Mouse (Mus musculus) T-helper 1 cell (primary cell): ENCODE data around the gene Elovl6.

Experiments
- in situ Hi-C: fragments of 300-600 bp; cut with MboI, MseI; formaldehyde crosslinking; loops from one replicate; pipeline ENCODE4 v1.15.1; 2025; ENCODE audit warnings: high pct_unique_total_duplicates

Elovl6 gene

DNA sequence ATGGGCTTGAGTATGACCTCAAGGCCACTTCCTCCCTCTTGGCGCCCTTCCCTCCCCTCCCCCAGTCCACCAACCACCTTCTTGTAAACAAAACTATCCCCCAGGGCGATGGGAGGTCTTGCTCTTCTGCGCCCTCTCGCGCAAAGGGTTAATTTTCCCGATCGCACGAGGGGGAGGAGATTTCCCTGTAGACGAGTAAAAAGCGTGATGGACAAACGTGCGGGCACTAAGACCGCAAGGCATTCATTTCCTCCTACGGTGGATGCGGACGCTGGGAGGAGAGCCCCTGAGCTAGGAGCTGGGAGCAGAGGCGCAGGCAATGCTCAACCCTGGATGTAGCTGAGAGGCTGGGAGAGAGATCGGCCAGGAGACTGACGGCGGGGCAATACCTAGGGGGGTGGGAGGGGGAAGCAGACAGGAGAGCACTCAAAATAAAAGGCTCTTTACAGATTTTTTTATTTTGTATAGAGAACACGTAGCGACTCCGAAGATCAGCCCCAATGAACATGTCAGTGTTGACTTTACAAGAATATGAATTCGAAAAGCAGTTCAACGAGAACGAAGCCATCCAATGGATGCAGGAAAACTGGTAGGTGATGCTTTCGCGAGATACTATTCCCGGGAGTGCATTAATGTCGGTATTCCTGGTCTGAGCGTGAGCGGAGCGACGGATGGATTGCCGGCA, at the start of gene Elovl6:
Elovl6 (plus strand) TSS at position 176 of the 685 bp plus-strand sequence.
- in situ Hi-C loops: loop anchor here (10.0 kb wide), 1 partner anchor 228 kb away; no protein-coding TSS in a partner anchor

DNA sequence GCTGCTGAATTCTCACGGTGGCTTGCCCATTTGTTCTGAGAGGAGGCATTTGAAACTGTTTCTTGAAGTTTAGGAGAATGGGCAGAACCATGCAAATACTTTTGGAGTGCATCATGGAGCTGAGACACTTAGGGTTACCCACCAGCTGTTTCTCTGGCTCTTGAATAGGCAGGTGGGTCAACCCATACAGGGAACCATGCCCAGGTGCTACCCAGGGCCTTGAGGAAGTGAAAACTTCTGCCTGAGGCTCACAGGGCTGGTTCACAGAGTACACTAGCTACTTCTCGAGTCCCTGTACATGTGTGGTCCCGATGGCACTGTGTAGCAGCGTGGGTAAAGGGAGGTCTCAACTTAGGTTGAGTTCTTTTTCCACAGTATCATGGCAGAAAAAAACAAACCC, 43.4 kb upstream of the Elovl6 start:
- in situ Hi-C loops: no loop called here

DNA sequence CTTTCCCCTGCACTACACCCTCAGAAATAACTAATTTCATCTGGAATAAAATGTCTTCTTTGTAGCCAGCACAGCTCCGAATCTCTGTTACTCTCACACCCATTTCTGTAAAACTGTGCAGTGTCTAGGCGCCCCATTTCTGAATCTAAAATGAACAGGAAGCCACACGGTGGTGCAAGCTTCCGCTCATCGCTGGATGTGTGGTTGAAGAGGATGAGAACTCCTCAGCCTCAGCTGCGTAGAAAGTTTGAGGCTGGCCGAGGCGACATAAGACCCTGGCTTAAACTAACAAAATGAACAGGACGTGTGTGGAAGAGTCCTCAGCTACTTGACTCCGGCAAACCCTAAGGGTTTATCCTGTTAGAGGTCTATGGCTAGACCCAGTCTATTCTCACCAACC, 38.0 kb upstream of the Elovl6 start:
- in situ Hi-C loops: no loop called here

DNA sequence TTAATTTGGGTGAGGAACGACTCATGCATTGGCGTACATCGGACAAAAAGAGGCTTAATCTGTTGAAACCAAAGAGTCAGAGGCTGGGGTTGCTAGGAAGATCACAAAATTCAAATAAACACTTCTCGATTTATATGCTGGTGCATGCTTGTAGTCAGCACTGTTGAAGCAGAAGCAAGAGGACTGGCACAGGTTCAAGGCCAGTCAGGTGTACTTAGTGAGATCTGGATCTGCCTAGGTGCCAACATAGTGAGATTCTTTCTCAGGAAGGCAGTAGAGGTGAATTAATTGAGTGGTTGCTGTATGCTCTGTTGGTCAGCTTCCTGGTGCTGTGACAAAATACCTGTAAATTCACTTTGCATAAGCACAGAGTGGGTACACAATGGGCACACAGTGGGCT, 37.4 kb upstream of the Elovl6 start:
- in situ Hi-C loops: no loop called here

DNA sequence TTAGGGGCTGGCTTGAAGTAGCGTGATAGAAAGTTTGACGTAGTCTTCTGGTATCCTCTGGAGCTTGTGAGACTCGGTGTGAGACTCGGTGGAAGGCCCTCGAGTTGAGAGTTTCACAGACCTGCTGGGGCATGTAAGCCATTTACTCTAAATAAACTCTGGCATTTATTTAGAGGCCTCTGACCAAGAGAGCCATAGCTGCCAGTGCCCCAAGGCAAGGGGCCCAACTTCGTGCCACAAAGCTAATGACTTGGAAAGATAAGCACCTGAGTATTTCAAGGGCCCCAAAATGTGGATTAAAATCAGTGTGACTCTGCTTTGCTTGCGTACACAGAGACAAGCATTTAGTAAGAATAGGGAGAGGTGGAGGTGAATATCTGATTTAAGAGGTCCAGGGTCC, 28.4 kb upstream of the Elovl6 start:
- in situ Hi-C loops: no loop called here

DNA sequence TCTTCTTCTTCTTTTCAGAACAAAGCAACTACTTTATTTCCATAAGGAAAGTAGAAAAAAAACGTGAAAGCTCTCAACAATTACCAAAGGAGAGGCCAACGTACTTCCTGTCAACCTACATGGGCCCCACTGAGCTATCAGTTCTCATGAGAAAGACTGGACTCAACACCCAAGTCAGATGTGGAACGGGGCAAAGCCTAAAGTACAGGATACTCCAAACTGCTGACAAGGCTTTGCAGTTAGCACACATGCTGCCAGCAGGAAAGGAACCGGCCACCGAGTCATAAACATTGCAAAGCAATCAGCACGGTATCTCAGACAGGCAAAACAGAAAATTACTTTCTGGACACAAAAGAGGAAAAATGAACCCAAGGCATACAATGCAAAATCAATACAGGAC, 27.2 kb upstream of the Elovl6 start:
- in situ Hi-C loops: no loop called here

DNA sequence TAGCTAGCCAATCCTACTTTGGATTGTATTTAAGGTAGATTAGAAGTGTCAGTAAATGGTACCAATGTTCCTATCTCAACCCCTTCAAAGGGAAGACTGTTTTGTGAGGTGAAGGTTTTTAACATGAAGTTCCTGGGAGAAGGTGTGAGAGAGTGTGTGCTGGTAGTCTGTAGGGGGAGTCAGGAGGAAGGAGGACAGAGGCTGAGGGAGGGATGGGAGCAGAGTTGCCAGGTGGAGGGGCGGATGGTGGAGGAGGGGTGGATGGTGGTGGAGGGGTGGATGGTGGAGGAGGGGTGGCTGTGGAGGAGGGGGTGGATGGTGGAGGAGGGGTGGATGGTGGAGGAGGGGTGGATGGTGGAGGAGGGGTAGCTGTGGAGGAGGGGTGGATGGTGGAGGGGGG, 24.4 kb upstream of the Elovl6 start:
- in situ Hi-C loops: no loop called here

DNA sequence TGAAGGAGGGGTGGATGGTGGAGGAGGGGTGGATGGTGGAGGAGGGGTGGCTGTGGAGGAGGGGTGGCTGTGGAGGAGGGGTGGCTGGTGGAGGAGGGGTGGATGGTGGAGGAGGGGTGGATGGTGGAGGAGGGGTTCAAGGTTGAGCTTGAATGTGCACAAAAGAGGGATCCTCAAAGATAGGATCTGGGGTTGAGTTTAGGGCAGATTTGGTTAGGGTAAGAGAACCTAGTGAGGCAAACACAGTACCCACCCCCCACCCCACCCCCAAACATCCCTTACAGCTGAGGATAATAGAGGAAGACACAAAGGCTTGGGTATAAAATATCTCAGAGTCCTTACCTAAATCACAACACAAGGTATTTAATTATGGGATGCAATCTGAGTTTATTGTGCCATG, 23.6 kb upstream of the Elovl6 start:
- in situ Hi-C loops: no loop called here

DNA sequence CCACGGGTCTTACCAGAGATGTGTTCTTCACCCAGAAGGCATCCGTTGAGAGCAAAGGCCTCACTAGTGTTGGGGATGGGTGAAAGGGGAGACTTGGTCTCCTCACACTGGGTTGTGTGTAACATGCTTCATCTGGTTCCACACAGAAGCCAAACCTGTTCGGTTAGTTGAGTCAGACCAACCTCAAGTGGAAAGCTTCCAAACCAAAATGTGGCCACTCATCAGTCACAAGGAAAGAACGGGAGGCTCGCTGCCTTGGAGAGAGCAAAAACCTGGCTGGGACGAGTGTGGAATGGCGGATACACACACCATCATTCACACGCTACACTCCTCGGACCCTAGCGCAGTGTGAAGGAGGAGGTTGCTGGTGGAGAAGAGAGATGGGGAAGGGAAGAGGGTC, 22.4 kb upstream of the Elovl6 start:
- in situ Hi-C loops: loop anchor here (5.0 kb wide), 1 partner anchor 68 kb away; no protein-coding TSS in a partner anchor

DNA sequence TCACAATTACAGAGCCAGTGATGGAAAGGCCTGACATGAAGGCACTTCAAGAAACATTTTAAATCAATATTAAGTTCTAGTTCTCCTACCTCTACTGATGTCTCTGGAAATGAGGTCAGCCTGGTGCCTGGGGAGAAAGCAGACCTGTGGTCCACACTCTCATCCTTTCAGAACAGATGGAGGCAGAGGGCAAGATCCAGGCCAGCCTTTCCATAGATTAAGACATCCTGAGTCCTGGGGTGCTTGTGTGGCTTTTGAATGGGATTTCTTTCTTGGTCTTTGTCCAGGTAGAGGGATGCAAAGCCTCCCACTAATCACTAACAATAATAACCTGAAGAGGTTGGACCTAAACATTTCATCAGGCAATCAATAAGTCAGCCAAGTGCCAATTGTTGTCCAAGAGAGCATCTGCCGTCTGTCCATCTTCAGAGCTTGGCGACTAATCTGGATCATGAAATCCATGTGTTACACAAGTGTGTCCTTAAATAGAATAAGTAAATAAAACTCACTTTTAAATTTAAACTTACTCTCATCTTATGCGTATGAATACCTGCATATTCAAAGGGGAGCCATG, 16.2 kb upstream of the Elovl6 start:
- in situ Hi-C loops: loop anchor here (5.0 kb wide), 1 partner anchor 89 kb away; no protein-coding TSS in a partner anchor

DNA sequence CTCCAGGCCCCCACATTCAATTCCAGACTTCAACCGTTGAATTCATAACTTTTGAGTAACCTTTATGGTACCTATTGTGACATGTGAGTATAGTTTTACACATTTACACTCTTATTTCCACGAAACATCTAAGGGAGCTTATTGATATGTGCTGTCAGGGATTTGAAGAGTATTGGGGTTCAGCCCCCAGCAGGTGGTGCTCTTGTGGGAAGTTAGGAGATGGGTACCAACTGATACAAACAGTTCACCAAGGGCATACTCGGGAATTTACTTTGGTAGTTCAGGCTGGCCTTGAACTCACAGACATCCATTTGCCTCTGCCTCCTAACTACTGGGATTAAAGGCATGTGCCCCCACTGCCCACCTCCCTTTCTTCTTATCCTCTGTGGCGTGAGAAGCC, 11.7 kb upstream of the Elovl6 start:
- in situ Hi-C loops: no loop called here

DNA sequence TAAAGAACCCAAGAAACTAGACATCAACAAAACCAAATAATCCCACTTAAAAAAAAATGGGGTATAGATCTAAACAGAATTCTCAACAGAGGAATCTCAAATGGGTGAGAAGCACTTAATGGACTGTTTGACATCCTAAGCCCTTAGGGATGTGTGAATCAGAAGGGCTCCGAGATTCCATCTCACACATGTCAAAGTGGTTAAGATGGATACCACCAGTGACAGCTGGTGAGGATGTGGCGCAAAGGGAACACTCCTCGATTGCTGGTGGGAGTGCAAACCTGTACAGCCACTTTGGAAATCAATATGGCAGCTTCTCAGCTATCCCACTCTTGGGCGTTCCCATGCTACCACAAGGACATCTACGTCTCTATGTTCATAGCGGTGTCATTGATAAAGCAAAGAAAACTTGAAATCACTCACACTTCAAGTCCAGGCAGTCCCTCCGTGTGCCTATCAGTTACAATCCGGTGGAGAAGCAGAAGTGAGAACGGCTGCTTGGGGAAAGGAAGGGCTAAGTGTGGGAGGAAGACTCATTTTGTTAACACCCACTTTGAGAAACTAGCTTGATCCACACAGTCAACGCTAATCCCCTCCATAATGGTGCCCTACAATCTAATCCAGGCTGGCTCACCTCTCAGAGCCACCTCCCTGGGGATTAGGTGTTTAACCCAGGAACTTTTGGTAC, 8.6 kb upstream of the Elovl6 start:
- in situ Hi-C loops: no loop called here

DNA sequence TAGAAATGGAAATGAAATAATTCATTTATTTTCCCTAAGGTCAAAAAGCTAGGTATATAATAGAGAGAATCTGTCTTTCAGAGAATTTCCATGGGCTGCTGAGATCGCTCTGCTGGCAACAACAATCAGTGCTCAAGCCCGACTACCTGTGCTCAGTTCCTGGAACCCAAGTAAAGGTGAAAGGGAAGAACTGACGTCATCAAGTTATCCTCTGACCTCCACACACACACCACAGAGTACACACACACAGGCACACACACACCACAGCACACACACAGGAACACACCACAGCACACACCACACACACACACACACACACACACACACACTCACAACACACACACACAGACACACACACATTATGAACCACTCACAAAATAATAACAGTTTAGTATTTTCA, 5.1 kb upstream of the Elovl6 start:
- in situ Hi-C loops: no loop called here

DNA sequence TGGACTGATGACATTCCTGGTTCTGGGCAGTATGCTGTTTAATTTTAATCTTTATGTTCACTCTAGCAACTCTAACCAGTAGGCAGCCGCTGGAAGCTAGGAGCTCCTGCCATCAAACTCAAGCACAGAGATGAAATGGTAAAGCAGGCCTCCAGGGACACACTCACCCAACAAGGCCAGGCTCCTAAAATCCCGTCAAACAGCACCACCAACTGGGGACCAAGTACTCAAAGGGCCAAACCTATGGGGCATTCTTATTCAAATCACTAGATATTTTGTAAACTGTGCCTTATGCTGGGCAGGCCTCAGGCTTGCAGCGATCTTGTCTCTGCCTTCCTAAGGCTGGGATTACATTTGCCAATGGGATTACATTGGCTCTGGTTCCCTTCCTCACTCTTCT, 2.8 kb upstream of the Elovl6 start:
- in situ Hi-C loops: no loop called here

DNA sequence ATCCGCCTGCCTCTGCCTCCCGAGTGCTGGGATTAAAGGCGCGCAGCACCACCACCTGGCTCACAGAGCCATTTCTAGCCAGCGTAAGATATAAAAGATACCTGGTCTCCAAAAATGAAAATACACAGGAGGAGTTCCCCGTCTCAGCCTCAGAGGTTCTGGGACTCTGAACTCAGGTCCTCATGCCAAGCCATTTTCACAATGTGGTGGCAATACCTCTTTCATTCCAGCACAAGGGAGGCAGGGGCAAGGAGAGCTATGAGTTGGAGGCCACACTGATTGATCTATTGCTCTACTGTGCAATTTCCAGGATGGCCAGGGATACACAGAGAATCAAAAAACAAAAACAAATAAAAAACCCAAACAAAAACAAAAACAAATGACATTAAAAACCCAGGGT, 1.7 kb upstream of the Elovl6 start:
- in situ Hi-C loops: loop anchor here (10.0 kb wide), 1 partner anchor 226 kb away; no protein-coding TSS in a partner anchor

DNA sequence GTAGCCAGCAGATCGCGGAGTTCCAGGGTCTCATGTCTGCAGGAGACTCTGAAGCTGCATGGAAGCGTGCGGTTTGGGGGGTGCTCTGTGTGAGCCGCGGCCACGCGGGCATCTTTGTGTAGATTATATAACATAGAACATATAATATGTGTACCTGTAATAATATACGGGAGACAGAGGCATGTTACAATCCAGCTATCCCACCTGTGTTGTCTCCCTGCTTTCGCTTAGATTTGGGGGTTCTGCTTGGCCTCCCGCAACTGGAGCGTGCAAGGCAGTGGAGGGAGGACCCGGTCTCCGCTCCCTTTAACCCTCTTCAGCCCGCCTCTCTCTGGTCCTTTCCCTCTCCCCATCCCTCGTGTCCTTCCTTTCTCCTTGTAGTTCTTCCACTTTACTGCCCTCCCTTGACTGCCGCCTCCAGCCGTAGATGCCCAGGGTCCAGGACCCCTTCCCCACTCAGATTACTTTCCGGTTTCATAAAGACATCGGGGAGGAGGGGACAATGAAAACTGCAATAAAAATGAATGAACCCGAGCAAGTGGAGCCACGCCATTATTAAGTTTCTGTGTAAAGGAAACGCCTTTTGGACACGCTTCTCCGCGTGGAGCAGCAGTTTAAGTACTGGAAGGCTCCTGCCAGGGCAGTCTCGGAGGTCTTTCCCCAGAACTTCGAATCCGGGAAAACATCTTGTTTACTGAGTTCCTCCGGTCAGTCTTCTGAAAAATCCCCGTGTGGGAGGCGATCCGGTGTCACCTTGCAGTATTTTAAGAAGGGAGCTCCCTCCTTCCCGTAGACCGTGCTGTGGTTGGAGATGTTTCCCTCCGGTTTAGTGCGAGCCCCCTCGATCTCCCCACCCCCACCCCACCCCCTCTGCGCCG, 949 bp downstream of the Elovl6 start:
- in situ Hi-C loops: loop anchor here (10.0 kb wide), 1 partner anchor 228 kb away; no protein-coding TSS in a partner anchor

DNA sequence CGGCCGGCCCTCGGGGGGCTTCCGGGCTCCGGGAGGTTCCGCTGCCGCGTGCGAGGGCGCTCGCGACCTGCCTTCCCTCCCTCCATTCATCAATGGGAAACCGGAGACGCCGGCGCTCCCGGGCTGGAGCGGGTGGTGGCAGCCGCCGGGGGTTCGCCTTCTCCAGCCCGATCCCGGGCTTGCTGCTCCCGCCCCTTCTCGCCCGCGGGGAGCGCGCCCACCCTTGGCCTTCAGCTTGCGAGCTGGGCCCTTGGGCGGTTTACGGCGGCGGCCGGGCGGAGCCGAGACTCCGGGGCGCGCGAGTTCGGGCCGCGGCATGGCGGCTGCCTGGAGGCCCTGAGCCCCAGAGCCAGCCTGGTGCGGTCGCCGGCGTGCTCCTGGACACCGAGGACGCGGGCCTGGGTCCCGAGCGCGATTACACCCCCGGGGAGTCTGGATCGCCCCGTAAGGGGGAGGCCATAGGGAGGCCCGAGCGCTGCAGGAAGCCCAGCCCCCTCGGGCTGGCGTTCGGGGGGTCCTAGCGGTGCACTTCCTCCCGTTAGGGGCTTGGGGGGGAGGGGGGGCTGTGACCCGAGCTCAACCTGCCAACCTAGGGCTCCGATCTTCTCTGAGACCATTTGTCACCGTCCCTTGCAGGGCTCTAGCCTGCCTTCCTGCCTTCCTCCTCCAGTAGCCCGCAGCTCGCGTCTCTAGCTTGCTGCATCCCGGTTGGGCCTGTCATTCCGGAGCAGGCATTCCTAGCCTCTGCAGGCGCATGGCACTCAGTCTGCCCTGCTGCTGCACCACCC, 1.8 kb downstream of the Elovl6 start:
- in situ Hi-C loops: loop anchor here (10.0 kb wide), 1 partner anchor 229 kb away; no protein-coding TSS in a partner anchor

DNA sequence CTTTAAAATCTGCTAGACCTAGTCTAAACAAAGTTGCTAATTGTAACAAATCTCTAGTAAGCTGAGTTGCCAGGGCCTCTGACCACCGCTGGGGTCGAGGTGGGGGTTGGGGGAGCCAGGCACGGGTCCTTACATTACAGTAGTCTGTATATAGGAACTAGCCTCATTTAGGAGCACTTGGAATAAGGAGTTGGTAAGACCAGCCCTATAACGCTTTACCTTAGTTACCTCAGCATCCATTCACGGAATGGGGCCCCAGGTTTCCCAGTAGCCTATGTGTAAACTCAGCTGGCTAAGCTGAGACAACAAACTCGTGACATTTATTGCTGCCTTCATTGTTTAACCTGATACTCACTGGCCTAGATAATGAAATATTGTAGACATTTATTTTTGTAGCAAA, 3.3 kb downstream of the Elovl6 start:
- in situ Hi-C loops: loop anchor here (10.0 kb wide), 1 partner anchor 231 kb away; no protein-coding TSS in a partner anchor

DNA sequence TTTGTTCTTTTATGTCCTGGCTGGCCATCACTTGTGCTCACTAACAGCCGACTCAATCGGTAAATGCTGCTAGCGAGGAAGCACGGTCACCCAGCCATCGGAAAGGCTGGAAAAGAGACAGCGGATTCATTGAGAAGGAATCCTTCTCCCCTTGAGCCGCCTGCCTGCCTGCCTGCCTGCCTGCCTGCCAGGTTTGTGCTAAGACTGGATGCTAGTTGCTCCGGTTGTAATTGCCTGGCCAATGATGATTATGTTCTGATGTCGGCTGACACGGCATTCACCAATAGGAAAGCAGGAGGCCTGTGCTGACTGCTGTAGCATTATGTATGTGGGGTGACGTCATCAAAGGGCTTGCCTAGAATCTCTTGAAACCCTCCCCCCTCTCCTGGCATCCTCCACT, 4.0 kb downstream of the Elovl6 start:
- in situ Hi-C loops: loop anchor here (10.0 kb wide), 1 partner anchor 231 kb away; no protein-coding TSS in a partner anchor

DNA sequence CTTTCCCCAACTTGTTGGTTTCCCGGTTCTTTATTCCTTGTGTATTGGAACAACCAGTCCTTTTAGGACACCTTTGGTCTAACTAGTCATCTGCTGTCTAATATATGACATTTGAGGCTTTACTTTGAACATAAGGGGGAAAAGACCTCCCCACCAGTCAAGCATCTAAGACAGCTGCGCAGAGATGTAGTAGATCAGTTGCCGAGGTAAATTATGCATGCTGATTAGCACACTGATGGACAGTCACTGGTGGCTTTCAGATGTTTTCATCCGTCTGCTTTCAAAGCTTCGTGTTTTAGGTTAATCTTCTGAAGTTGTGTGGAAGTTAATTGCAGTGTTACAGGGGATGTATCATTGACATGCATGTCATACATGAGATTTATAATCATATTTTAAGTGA, 5.8 kb downstream of the Elovl6 start:
- in situ Hi-C loops: loop anchor here (10.0 kb wide), 1 partner anchor 233 kb away; no protein-coding TSS in a partner anchor

DNA sequence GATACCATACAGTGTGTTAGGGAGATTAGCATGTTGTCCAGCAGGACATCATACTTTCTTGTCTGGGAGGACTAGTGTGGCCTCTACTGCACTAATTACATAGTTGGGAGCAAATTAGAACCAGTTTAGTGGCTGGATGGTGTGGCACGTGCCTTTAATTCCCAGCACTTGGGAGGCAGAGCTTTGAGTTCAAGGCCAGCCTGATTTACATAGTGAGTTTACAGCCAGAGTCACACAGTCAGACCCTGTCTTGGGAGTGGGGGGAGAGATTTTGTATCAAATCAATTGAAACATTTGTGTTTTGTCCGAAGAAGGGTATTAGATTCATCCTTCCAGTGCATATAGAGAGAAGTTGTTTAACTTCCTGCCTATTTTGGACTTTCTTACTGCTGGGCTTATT, 8.7 kb downstream of the Elovl6 start:
- in situ Hi-C loops: no loop called here
